Mouse (Mus musculus): ENCODE data around the gene Nr1h2.

The Nr1h2 gene

DNA sequence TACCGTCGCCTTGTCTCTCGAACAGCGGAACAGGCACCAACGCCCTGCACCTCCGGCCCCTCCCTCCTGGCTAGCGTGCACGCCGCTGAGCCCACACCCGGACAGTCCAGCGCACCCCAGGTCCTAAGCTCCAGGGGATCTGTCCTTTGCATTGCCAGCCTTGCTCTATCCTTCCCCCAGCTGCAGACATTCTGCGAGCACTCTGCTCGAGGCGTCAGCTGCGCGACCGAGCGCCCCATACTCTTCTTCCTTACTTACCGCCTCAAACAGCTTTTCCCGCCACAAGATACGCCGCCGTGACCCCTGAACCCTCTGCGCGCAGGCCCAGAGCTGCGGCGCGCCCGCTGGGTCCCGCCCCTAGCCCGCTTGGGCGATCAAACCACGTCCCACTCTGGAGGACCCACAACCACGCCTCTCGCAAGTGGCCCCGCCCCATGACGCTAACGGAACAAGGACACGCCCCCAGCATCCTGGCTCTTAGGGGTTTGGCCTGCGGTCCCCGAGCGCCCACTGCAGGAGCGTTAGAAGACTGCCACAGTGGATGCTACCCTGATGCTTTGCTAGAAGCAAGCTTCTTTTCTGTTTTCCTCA is 5.2 kb downstream of the Nr1h2 start, which contains the start of gene Pold1:
Pold1 (minus strand) TSS at position 353 of the 591 bp plus-strand sequence.
- peak; percentile 100 for DNase-seq

- DNase-seq, result no peak
Measured at GRCm38 (mm10) chr7:44547725-44548124, 6.0 kb downstream of the Nr1h2 start.

- peak in 1 of 2 experiments; percentile 54 for DNase-seq
Measured at GRCm38 (mm10) chr7:44547041-44547440, 6.7 kb downstream of the Nr1h2 start.

- DNase-seq, result no peak
Measured at GRCm38 (mm10) chr7:44546274-44546673, 7.5 kb downstream of the Nr1h2 start.

GRCm38 (mm10) chr7:44543071-44543470 is 10.7 kb downstream of the Nr1h2 start:
- peak in 1 of 2 experiments; percentile 56 for DNase-seq

DNA sequence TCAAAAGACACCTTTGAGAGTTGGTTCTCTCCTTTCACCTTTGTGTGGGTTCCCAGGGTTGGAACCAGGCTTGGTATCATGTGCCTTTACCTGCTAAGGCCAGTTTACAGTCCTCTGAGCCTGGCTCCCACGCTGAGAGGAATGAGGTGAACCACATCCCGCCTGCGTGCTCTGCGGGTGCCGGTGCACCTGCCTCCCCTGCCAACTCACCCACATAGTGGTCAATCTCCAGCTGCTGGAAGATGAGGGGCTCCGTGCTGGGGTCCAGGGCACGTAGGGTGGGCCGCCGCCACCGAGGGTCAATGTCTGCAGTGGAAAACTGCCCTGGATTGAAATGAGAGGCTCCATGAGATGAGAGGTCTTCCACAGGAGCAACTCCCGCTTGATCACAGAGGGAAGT is 11.2 kb downstream of the Nr1h2 start:
- peak in 1 of 2 experiments; percentile 31 for DNase-seq

- no peak for DNase-seq
Measured at GRCm38 (mm10) chr7:44538756-44539624, 14.8 kb downstream of the Nr1h2 start.

GRCm38 (mm10) chr7:44537496-44537895 is 16.3 kb downstream of the Nr1h2 start:
- DNase-seq, result no peak

DNA sequence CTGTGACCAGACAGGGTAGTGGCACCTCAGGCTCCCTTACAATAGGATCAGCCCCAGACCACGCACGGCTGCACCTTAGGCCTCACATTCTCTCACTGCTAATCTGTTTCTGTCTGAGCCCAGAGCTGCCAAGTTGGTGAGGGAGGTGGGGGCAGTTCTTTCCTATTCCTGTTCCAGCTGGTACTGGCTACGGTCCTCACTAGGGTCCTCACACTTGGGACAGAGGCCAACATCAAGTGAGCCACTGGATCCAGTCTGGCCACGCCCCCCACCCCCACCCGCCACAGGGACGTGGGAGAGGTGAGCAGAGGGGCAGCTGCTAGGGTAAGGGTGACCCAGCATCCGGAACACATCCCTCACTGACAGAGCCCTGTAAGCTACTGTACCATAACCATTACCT is 16.7 kb downstream of the Nr1h2 start:
- DNase-seq, result no peak

- DNase-seq, result no peak
Measured at GRCm38 (mm10) chr7:44536590-44536968, 17.2 kb downstream of the Nr1h2 start.

DNA sequence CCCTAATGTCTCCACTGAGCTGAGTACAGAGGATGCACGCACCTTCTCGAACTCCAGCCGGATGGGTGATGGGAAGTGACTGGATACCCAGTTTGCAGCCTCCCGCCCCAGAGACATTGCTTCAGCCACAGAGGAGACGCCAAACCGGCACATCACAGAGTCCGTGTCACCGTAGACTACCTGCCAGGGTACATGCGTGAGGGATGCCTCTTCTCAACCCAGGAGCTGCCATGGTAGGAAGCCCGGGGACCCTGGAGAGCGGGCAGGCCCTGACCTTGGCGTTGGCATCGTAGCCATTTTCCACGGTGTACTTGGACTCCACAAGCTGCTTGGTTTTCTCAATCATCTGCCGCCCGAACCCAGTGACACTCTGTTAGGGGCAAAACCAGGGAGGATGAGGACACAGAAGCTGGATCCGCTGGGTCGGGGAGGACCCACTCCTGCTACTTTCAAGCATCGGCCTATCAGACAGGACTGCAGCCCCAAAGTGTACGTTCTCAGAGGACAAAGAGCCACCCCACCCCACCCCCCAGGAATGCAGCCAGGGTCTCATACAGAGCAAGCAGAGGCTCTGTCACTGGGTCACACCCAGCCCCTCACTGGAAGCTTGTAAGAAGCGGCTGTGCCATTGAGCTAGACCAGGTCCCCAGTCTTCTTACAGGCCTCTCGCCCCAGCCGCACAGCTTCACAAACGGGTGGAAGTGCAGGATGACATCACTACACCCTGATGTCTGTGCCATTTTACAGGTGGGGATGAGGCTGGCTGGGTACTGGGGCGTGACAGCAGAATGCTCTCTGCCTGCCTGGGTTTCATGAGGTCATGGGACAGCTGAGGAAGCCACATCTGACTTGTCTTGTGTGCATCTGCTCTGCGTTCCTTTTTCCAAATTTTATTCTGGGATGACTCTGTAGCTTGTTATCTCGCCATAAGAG is 17.8 kb downstream of the Nr1h2 start:
- no peak for DNase-seq

DNA sequence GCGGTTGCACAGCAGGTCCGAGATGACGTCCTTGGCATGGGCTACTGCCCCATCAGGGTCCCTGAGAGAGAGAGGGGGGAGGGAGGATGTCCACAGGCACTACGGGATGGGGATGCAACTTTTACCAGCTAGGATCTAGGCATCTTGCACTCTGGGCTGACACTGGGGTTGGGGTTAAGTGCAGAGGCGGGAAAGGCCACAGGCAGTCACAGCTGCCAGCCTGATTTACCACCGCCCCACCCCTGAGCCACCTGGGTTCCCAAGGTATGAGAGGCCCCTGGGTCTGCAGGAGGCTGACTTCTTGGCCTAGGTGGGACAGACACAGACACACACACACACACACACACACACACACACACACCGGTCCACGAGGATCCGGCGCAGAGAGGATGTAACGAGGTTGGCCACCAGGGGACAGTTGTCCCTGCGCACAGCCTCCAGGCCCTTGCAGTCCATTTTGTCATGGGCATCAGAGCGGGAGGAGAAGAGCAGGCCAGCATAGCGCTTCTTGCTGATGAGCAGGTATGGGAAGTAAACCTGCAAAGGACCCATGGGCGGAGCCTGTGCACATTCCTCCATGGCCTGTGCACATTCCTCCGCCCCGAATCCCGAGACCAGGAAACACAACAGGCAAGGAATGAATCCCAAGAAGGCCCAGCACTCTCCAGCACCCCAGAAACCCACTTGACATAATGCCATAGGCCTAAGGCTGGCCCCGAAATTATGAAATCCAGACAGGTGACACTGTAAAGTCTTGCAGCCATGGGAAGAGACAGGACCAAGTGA is 18.9 kb downstream of the Nr1h2 start:
- DNase-seq, result no peak

- no peak for DNase-seq
Measured at GRCm38 (mm10) chr7:44534242-44534641, 19.5 kb downstream of the Nr1h2 start.

- DNase-seq, result no peak
Measured at GRCm38 (mm10) chr7:44533746-44534045, 20.1 kb downstream of the Nr1h2 start.

GRCm38 (mm10) chr7:44532918-44533745 is 20.6 kb downstream of the Nr1h2 start:
- DNase-seq, result no peak

DNA sequence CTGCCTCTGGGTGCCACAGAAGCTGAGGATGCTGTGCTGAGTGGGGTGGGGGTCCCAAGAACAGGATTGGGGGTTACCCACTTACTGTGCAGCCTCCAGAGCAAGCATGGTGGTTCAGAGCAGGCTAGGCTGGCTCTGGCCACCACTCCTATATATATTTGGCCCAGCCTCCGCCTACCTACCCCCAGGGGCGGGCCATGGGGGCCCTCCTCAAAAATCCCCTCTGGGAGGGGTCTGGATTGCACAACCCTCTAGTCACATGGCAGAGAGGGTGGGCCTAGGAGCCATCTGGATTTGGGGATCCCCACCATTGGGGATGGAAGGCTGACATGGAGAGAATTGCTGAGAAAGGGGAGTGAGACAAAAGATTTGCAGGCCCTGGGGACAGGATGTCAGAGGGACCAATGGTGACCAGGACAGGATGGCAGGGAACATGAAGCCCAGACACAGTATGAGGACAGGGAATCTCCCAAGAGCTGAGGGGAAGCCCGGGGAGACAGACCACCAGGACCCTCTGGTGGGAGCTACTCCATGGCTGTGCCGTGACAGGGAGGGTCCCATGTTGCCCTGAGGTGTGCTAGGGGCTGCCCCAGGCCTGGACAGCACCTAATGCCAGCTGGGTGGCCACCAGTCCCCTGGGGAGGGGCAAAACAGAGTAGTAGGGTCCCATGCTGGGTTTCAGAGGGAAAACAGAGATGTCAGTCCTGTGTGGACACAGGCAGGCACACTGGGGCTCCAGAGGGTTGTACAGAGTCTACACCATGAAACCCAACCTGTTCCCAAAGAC is 21.6 kb downstream of the Nr1h2 start, which contains the start of gene Spib:
Spib (minus strand) TSS at position 126 of the 787 bp plus-strand sequence.
- no peak for DNase-seq

- no peak for DNase-seq
Measured at GRCm38 (mm10) chr7:44531207-44531606, 22.5 kb downstream of the Nr1h2 start.

DNA sequence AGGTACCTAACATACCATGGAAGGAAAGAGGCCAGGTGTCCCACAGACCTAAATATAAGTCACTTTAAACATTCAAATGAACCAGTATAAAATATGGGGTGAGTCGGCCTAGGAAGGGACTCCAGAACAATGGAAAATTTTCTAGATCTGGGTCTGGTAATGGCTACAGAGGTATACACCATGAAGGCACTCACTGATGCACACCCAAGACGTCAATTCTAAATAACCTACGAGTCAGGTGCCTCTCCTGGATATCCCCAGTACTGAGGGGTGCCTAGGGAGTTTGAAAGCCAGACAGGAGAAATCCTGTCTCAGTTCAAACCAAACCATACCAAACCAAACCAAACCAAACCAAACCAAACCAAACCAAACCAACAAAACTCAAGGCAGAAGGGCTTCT is 23.2 kb downstream of the Nr1h2 start:
- DNase-seq, result no peak

- DNase-seq, result no peak
Measured at GRCm38 (mm10) chr7:44529518-44529917, 24.2 kb downstream of the Nr1h2 start.

Data from thymus, postnatal 36 days (tissue).